Mouse (Mus musculus) heart, embryonic 12.5 days (tissue): Measurements from ENCODE around the gene Vps8. TPM values are rescaled to one million over a fixed set of nuclear protein-coding genes. Genes with fewer than 3 reads are reported as not detected.

Experiments
- ATAC-seq: fragments of 200-750 bp; cut with Nextera tagmentation; 2 replicates; pipeline ENCODE4 v1.8.0; 2017; ENCODE audit warnings: moderate TSS enrichment, moderate library complexity; ENCODE audit not compliant: insufficient number of reproducible peaks, low FRiP score
- H3K27ac ChIP-seq: fragments of 300-500 bp; sonication (generic); 2 replicates; pipeline ENCODE4 v1.5.1; 2016; ENCODE audit warnings: mild to moderate bottlenecking, moderate library complexity; ENCODE audit not compliant: poor library complexity, severe bottlenecking
- H3K27me3 ChIP-seq: fragments of 300-500 bp; sonication (generic); replicated peaks from 2 replicates; pipeline ENCODE4 v1.6.1; 2016; ENCODE audit warnings: mild to moderate bottlenecking, moderate library complexity
- H3K36me3 ChIP-seq: fragments of 300-500 bp; sonication (generic); 2 replicates; pipeline ENCODE4 v1.6.1; 2016; ENCODE audit warnings: mild to moderate bottlenecking, moderate library complexity
- H3K4me1 ChIP-seq: fragments of 300-500 bp; sonication (generic); replicated peaks from 2 replicates; pipeline ENCODE4 v1.6.1; 2016; ENCODE audit warnings: mild to moderate bottlenecking
- H3K4me2 ChIP-seq: fragments of 300-500 bp; sonication (generic); 2 replicates; pipeline ENCODE4 v1.6.1; 2016; ENCODE audit warnings: mild to moderate bottlenecking, moderate library complexity
- H3K4me3 ChIP-seq: fragments of 300-500 bp; sonication (generic); 2 replicates; pipeline ENCODE4 v1.5.1; 2016; ENCODE audit warnings: mild to moderate bottlenecking
- H3K9ac ChIP-seq: fragments of 300-500 bp; sonication (generic); 2 replicates; pipeline ENCODE4 v1.6.1; 2016; ENCODE audit warnings: mild to moderate bottlenecking, moderate library complexity
- H3K9me3 ChIP-seq: fragments of 300-500 bp; sonication (generic); replicated peaks from 2 replicates; pipeline ENCODE4 v1.6.1; 2016; ENCODE audit warnings: mild to moderate bottlenecking, moderate library complexity
- WGBS: fragments of 180-500 bp; shearing (Covaris S2); methylation state at CpG from one replicate; pipeline ENCODE4 v1.1.7; 2016; 5-methylcytosine and 5-hydroxymethylcytosine counted together
- polyA plus RNA-seq: library from polyadenylated mRNA; unstranded; fragments of >200 nt; fragmentation: Nextera tagmentation; extraction: Ambion mirVana; gene quantifications from 2 replicates; pipeline ENCODE4 v1.2.1, GENCODE M21; 2016

Gene Vps8
- polyA plus RNA-seq, 1 experiment from 2014 or later, result 29.2 TPM

- ATAC-seq, result no peak
- Histone ChIP-seq H3K4me2 (no peak overlapping the region), H3K27ac (no peak overlapping the region), H3K4me1 (peaks cover 24% of the 10 kb centered on the region), H3K4me3 (no peak overlapping the region), H3K36me3 (peaks cover 4% of the 10 kb centered on the region; the same call in 1 of the 2 replicates), H3K9ac (no peak overlapping the region), H3K9me3 (no peaks in the 10 kb centered on the region), H3K27me3 (no peaks in the 10 kb centered on the region)
- 84% methylated on average over 6 of the region's 6 CpGs for WGBS
Observed at GRCm38 (mm10) chr16:21625784-21626634, 203.1 kb downstream of the Vps8 start.

GRCm38 (mm10) chr16:21627248-21627647 is 204.3 kb downstream of the Vps8 start:
- WGBS, result 75% methylated on average over 6 of the region's 6 CpGs

GRCm38 (mm10) chr16:21628061-21628591 is 205.2 kb downstream of the Vps8 start:
- H3K4me1 ChIP-seq, result peaks cover 24% of the 10 kb centered on the region
- no peak overlapping the region for H3K4me2 ChIP-seq
- peaks cover 4% of the 10 kb centered on the region; the same call in 1 of the 2 replicates for H3K36me3 ChIP-seq
- H3K9ac ChIP-seq, result no peak overlapping the region
- 63% methylated on average over 13 of the region's 13 CpGs for WGBS
- H3K4me3 ChIP-seq, result no peak overlapping the region
- H3K27ac ChIP-seq, result no peak overlapping the region
- H3K9me3 ChIP-seq, result no peaks in the 10 kb centered on the region
- no peaks in the 10 kb centered on the region for H3K27me3 ChIP-seq
- no peak for ATAC-seq

More at GRCm38 (mm10) chr16:21627248-21627647, 204.3 kb downstream of the Vps8 start:
- Histone ChIP-seq H3K27me3 (no peaks in the 10 kb centered on the region), H3K9ac (no peak overlapping the region), H3K27ac (no peak overlapping the region), H3K4me2 (no peak overlapping the region), H3K4me1 (peaks cover 24% of the 10 kb centered on the region), H3K4me3 (no peak overlapping the region), H3K36me3 (peaks cover 4% of the 10 kb centered on the region; the same call in 1 of the 2 replicates), H3K9me3 (no peaks in the 10 kb centered on the region)
- ATAC-seq, result no peak

- Histone ChIP-seq H3K4me1 (peaks cover 29% of the 10 kb centered on the region), H3K27me3 (no peaks in the 10 kb centered on the region), H3K4me3 (no peak overlapping the region), H3K9me3 (no peaks in the 10 kb centered on the region), H3K4me2 (no peak overlapping the region), H3K9ac (no peak overlapping the region), H3K36me3 (no peaks in the 10 kb centered on the region), H3K27ac (no peak overlapping the region)
- ATAC-seq, result no peak
- WGBS, result 84% methylated on average over 4 of the region's 4 CpGs
Observed at GRCm38 (mm10) chr16:21630614-21631013, 207.7 kb downstream of the Vps8 start.

GRCm38 (mm10) chr16:21631815-21632222 is 208.9 kb downstream of the Vps8 start:
- ATAC-seq, result no peak
- H3K27me3 ChIP-seq, result no peaks in the 10 kb centered on the region
- H3K27ac ChIP-seq, result no peak overlapping the region
- no peak overlapping the region for H3K9ac ChIP-seq
- H3K4me2 ChIP-seq, result no peak overlapping the region
- H3K9me3 ChIP-seq, result no peaks in the 10 kb centered on the region
- no peaks in the 10 kb centered on the region for H3K36me3 ChIP-seq
- WGBS, result 75% methylated on average over 4 of the region's 4 CpGs
- H3K4me1 ChIP-seq, result peaks cover 31% of the 10 kb centered on the region
- H3K4me3 ChIP-seq, result no peak overlapping the region

GRCm38 (mm10) chr16:21634460-21634859 is 211.5 kb downstream of the Vps8 start:
- Histone ChIP-seq H3K4me1 (peaks cover 23% of the 10 kb centered on the region), H3K36me3 (no peaks in the 10 kb centered on the region), H3K9ac (no peak overlapping the region), H3K9me3 (no peaks in the 10 kb centered on the region), H3K27ac (no peak overlapping the region), H3K4me3 (no peak overlapping the region), H3K4me2 (no peak overlapping the region), H3K27me3 (no peaks in the 10 kb centered on the region)
- no peak for ATAC-seq

GRCm38 (mm10) chr16:21636156-21636853 is 213.4 kb downstream of the Vps8 start:
- Histone ChIP-seq H3K4me1 (peaks cover 30% of the 10 kb centered on the region), H3K27me3 (no peaks in the 10 kb centered on the region), H3K4me2 (no peak overlapping the region), H3K4me3 (no peak overlapping the region), H3K9ac (no peak overlapping the region), H3K27ac (peak overlapping the region; percentile 69), H3K36me3 (no peaks in the 10 kb centered on the region), H3K9me3 (no peaks in the 10 kb centered on the region)
- WGBS, result 65% methylated on average over 5 of the region's 5 CpGs
- ATAC-seq, result no peak

- H3K27me3 ChIP-seq, result no peaks in the 10 kb centered on the region
- H3K9ac ChIP-seq, result no peak overlapping the region
- H3K4me2 ChIP-seq, result no peak overlapping the region
- peaks cover 39% of the 10 kb centered on the region for H3K4me1 ChIP-seq
- H3K4me3 ChIP-seq, result no peak overlapping the region
- no peaks in the 10 kb centered on the region for H3K9me3 ChIP-seq
- 72% methylated on average over 11 of the region's 11 CpGs for WGBS
- H3K36me3 ChIP-seq, result peaks cover under 1% of the 10 kb centered on the region; the same call in 1 of the 2 replicates
- H3K27ac ChIP-seq, result 0 out of 2 replicates have a peak overlapping the region, but pooled peaks have one; percentile 1
- no peak for ATAC-seq
Observed at GRCm38 (mm10) chr16:21637201-21637819, 214.4 kb downstream of the Vps8 start.

GRCm38 (mm10) chr16:21640766-21641499 is 218.0 kb downstream of the Vps8 start:
- Histone ChIP-seq H3K4me1 (peaks cover 64% of the 10 kb centered on the region), H3K4me3 (no peak overlapping the region)

GRCm38 (mm10) chr16:21641944-21642343 is 219.0 kb downstream of the Vps8 start:
- Histone ChIP-seq H3K9ac (no peak overlapping the region), H3K9me3 (peaks cover 9% of the 10 kb centered on the region), H3K4me2 (no peak overlapping the region), H3K27me3 (no peaks in the 10 kb centered on the region), H3K36me3 (peaks cover 17% of the 10 kb centered on the region), H3K4me3 (no peak overlapping the region), H3K27ac (0 out of 2 replicates have a peak overlapping the region, but pooled peaks have one; percentile 7), H3K4me1 (peaks cover 64% of the 10 kb centered on the region)
- ATAC-seq, result peak; percentile 65
- WGBS, result 36% methylated on average over 3 of the region's 3 CpGs

More at GRCm38 (mm10) chr16:21640766-21641499, 218.0 kb downstream of the Vps8 start:
- ATAC-seq, result no peak
- peaks cover 17% of the 10 kb centered on the region for H3K36me3 ChIP-seq
- H3K27ac ChIP-seq, result 0 out of 2 replicates have a peak overlapping the region, but pooled peaks have one; percentile 2
- H3K4me2 ChIP-seq, result no peak overlapping the region
- H3K9ac ChIP-seq, result no peak overlapping the region
- H3K27me3 ChIP-seq, result no peaks in the 10 kb centered on the region
- 65% methylated on average over 7 of the region's 7 CpGs for WGBS
- H3K9me3 ChIP-seq, result peaks cover 9% of the 10 kb centered on the region
